Mouse (Mus musculus) lung, postnatal 0 days (tissue): ENCODE measurements around the gene Lbh.

Source experiments
- CTCF ChIP-seq: IDR thresholded peaks from 2 replicates; pipeline ENCODE4 v1.5.1; 2016; ENCODE audit warnings: antibody characterized with exemption, mild to moderate bottlenecking
- EP300 ChIP-seq: IDR thresholded peaks from 2 replicates; pipeline ENCODE4 v1.6.1; 2016; ENCODE audit warnings: antibody characterized with exemption, mild to moderate bottlenecking, control low read depth

GRCm38 (mm10) chr17:72897076-72897475, 21.0 kb upstream of the Lbh start:
- TF ChIP-seq EP300 (no peak), CTCF (no peak)
